Mouse (Mus musculus) MEL (cell line): Measurements from ENCODE around the gene Gm20696.

Source experiments
- CHD1 ChIP-seq: IDR thresholded peaks from 2 replicates; pipeline ENCODE4 v1.6.1; 2012; ENCODE audit warnings: low read depth, mild to moderate bottlenecking, inconsistent platforms, low read length, improper control_type of control experiment
- CTCF ChIP-seq, 3 experiments: IDR thresholded peaks in 2 of 3; conservative IDR thresholded peaks in 1 of 3; 2 replicates each; pipeline ENCODE4 v1.5.1; 2011 to 2012; ENCODE audit warnings: low read length in 3 of 3, low read depth in 2 of 3, mild to moderate bottlenecking in 2 of 3, improper control_type of control experiment in 1 of 3, inconsistent platforms in 1 of 3, mixed read lengths in 1 of 3, moderate library complexity in 1 of 3; ENCODE audit not compliant: control insufficient read depth in 1 of 3, insufficient read depth in 1 of 3, poor library complexity in 1 of 3, severe bottlenecking in 1 of 3
- ELF1 ChIP-seq: IDR thresholded peaks from 2 replicates; pipeline ENCODE4 v1.6.1; 2014; ENCODE audit warnings: low read depth, mild to moderate bottlenecking, inconsistent platforms, low read length, improper control_type of control experiment, moderate library complexity
- MAX ChIP-seq: IDR thresholded peaks from 2 replicates; pipeline ENCODE4 v1.6.1; 2011; ENCODE audit warnings: low read length, improper control_type of control experiment
- MXI1 ChIP-seq: IDR thresholded peaks from 2 replicates; pipeline ENCODE4 v1.6.1; 2011; ENCODE audit warnings: mild to moderate bottlenecking, low read depth, low read length, improper control_type of control experiment
- MYC ChIP-seq: IDR thresholded peaks from 2 replicates; pipeline ENCODE4 v1.6.1; 2011; ENCODE audit warnings: low read depth, mild to moderate bottlenecking, low read length, improper control_type of control experiment, moderate library complexity
- POLR2A ChIP-seq, 2 experiments: IDR thresholded peaks; 2 replicates each; pipeline ENCODE4 v1.6.1; 2011 to 2012; ENCODE audit warnings: low read length in 2 of 2, mild to moderate bottlenecking in 2 of 2, control low read depth in 1 of 2, improper control_type of control experiment in 1 of 2, low read depth in 1 of 2, moderate library complexity in 1 of 2; ENCODE audit not compliant: control insufficient read depth in 1 of 2, insufficient read depth in 1 of 2, poor library complexity in 1 of 2
- TCF12 ChIP-seq: IDR thresholded peaks from 2 replicates; pipeline ENCODE4 v1.6.1; 2014; ENCODE audit warnings: low read depth, mild to moderate bottlenecking, inconsistent platforms, low read length, improper control_type of control experiment, moderate library complexity
- UBTF ChIP-seq: IDR thresholded peaks from 2 replicates; pipeline ENCODE4 v1.6.1; 2012; ENCODE audit warnings: low read depth, mild to moderate bottlenecking, inconsistent platforms, low read length, improper control_type of control experiment, moderate library complexity, borderline replicate concordance; ENCODE audit not compliant: insufficient read depth
- USF1 ChIP-seq: IDR thresholded peaks from 2 replicates; pipeline ENCODE4 v1.6.1; 2014; ENCODE audit warnings: low read depth, mild to moderate bottlenecking, inconsistent platforms, low read length, improper control_type of control experiment, moderate library complexity
- ZC3H11A ChIP-seq: IDR thresholded peaks from 2 replicates; pipeline ENCODE4 v1.6.1; 2012; ENCODE audit warnings: low read depth, mild to moderate bottlenecking, inconsistent platforms, low read length, improper control_type of control experiment

GRCm38 (mm10) chr6:99540653-99541052, 125.9 kb downstream of the Gm20696 start:
- TF ChIP-seq CTCF (IDR thresholded peaks at IDR 0.05 in 2 of 3, conservative IDR thresholded peaks at IDR 0.05 in 1 of 3; ENCODE audit: control insufficient read depth in 1 of 3, insufficient read depth in 1 of 3, low read depth in 2 of 3, low read length in 3 of 3, poor library complexity in 1 of 3, severe bottlenecking in 1 of 3) = no peak
- TF ChIP-seq UBTF = no peak
- no peak for TF ChIP-seq MAX
- TF ChIP-seq POLR2A (IDR thresholded peaks at IDR 0.05; ENCODE audit: control insufficient read depth in 1 of 2, insufficient read depth in 1 of 2, low read depth in 1 of 2, low read length in 2 of 2, poor library complexity in 1 of 2) = no peak
- no peak for TF ChIP-seq ELF1
- no peak for TF ChIP-seq USF1
- TF ChIP-seq CHD1 = no peak
- TF ChIP-seq MXI1 = no peak
- TF ChIP-seq ZC3H11A = no peak
- TF ChIP-seq MYC = no peak
- TF ChIP-seq TCF12 = no peak
